Mouse (Mus musculus): Measurements from ENCODE around the gene Npas3. TPM values are rescaled to one million over a fixed set of nuclear protein-coding genes. Genes with fewer than 3 reads are reported as not detected.

Gene Npas3
- polyA plus RNA-seq, 1 experiment = 0.04 TPM

GRCm38 (mm10) chr12:54019979-54020378 lies 771.5 kb downstream of the Npas3 start:
- 98% methylated on average over 8 of the region's 8 CpGs for WGBS
- no peak for DNase-seq
- Histone ChIP-seq H3K27ac (ENCODE audit: control insufficient read depth, insufficient read depth, low read length) (no peak overlapping the region), H3K4me1 (replicated peaks; ENCODE audit: control insufficient read depth, insufficient read depth, low read length) (no peaks in the 10 kb centered on the region), H3K36me3 (ENCODE audit: control insufficient read depth, insufficient read depth, low read length) (no peaks in the 10 kb centered on the region), H3K4me3 (ENCODE audit: control insufficient read depth, insufficient read depth, low read length) (no peak overlapping the region), H3K27me3 (ENCODE audit: control insufficient read depth, insufficient read depth, low read length) (no peaks in the 10 kb centered on the region)
- TF ChIP-seq CTCF (IDR thresholded peaks at IDR 0.05; ENCODE audit: borderline replicate concordance, control insufficient read depth, extremely low read depth, insufficient read depth, low read length, poor library complexity) (no peak), POLR2A (IDR thresholded peaks at IDR 0.05; ENCODE audit: control insufficient read depth, extremely low read depth, insufficient read depth, low read length, poor library complexity) (no peak)

DNA sequence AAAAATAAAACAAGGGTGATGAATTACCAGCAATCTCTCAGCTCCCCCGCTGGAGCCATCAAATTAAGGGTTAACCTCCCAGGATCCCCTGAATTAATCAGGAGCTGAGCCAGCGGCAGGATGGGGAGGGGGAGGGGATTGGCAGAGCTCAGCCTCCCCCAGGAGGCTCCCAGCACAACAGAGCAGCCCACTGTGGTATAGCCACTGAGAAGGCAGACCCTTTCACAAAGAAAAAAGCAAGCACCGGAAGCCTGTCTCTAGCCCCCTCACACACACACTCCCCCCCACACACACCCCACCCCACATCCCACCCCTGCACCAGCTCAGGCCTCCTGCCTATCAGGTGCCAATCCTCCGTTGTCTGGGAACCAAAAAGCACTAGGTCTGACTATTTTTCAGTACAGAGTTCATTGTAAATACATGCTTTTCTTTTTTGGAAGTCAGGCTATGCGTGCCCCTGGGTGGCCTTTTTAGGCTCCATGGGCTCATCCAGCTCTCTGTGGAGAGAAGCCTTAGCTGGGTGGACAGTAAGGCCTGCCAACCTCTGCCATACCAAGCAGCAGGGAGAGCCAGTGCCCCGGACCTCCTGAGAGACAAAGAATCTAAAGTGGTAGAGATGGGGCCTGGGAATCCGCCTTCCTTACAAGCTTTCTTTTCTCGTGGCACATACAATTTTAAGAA lies 786.3 kb downstream of the Npas3 start:
- WGBS = 80% methylated on average over 8 of the region's 8 CpGs
- Histone ChIP-seq H3K36me3 (ENCODE audit: control insufficient read depth, insufficient read depth, low read length) (no peaks in the 10 kb centered on the region), H3K27ac (ENCODE audit: control insufficient read depth, insufficient read depth, low read length) (no peak overlapping the region), H3K4me3 (ENCODE audit: control insufficient read depth, insufficient read depth, low read length) (no peak overlapping the region), H3K4me1 (replicated peaks; ENCODE audit: control insufficient read depth, insufficient read depth, low read length) (no peaks in the 10 kb centered on the region), H3K27me3 (ENCODE audit: control insufficient read depth, insufficient read depth, low read length) (no peaks in the 10 kb centered on the region)
- TF ChIP-seq POLR2A (IDR thresholded peaks at IDR 0.05; ENCODE audit: control insufficient read depth, extremely low read depth, insufficient read depth, low read length, poor library complexity) (no peak), CTCF (IDR thresholded peaks at IDR 0.05; ENCODE audit: borderline replicate concordance, control insufficient read depth, extremely low read depth, insufficient read depth, low read length, poor library complexity) (no peak)
- DNase-seq = no peak

DNA sequence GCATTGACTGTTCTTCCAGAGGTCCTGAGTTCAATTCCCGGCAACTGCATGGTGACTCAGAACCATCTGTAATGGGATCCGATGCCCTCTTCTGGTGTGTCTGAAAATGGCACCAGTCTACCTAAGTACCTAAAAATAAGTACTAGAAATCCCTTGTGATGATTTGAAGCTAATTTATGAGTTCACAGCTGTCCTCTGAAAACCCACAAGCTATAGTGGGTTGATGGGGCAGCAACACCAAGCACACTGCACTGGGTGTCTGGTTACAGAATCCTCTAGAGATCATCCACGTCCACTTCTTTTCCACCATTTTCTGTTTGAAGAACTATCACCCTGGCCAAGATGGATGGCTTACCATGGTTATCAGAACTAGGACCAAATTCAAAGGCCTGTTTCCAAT lies 789.1 kb downstream of the Npas3 start:
- Histone ChIP-seq H3K27me3 (ENCODE audit: control insufficient read depth, insufficient read depth, low read length) (no peaks in the 10 kb centered on the region), H3K4me3 (ENCODE audit: control insufficient read depth, insufficient read depth, low read length) (no peak overlapping the region), H3K4me1 (replicated peaks; ENCODE audit: control insufficient read depth, insufficient read depth, low read length) (no peaks in the 10 kb centered on the region), H3K27ac (ENCODE audit: control insufficient read depth, insufficient read depth, low read length) (no peak overlapping the region), H3K36me3 (ENCODE audit: control insufficient read depth, insufficient read depth, low read length) (no peaks in the 10 kb centered on the region)
- WGBS = over 99% methylated on average over 3 of the region's 3 CpGs
- TF ChIP-seq POLR2A (IDR thresholded peaks at IDR 0.05; ENCODE audit: control insufficient read depth, extremely low read depth, insufficient read depth, low read length, poor library complexity) (no peak), CTCF (IDR thresholded peaks at IDR 0.05; ENCODE audit: borderline replicate concordance, control insufficient read depth, extremely low read depth, insufficient read depth, low read length, poor library complexity) (no peak)
- no peak for DNase-seq

GRCm38 (mm10) chr12:54042996-54043544 lies 794.6 kb downstream of the Npas3 start:
- H3K27me3 ChIP-seq (ENCODE audit: control insufficient read depth, insufficient read depth, low read length) = no peaks in the 10 kb centered on the region
- TF ChIP-seq CTCF (IDR thresholded peaks at IDR 0.05; ENCODE audit: borderline replicate concordance, control insufficient read depth, extremely low read depth, insufficient read depth, low read length, poor library complexity) = no peak
- no peak for TF ChIP-seq POLR2A (IDR thresholded peaks at IDR 0.05; ENCODE audit: control insufficient read depth, extremely low read depth, insufficient read depth, low read length, poor library complexity)
- no peak overlapping the region for H3K27ac ChIP-seq (ENCODE audit: control insufficient read depth, insufficient read depth, low read length)
- no peaks in the 10 kb centered on the region for H3K36me3 ChIP-seq (ENCODE audit: control insufficient read depth, insufficient read depth, low read length)
- DNase-seq = no peak
- WGBS = 86% methylated on average over 9 of the region's 9 CpGs
- no peak overlapping the region for H3K4me3 ChIP-seq (ENCODE audit: control insufficient read depth, insufficient read depth, low read length)
- H3K4me1 ChIP-seq (replicated peaks; ENCODE audit: control insufficient read depth, insufficient read depth, low read length) = no peaks in the 10 kb centered on the region

- DNase-seq = no peak
- H3K4me1 ChIP-seq (replicated peaks; ENCODE audit: control insufficient read depth, insufficient read depth, low read length) = no peaks in the 10 kb centered on the region
- no peaks in the 10 kb centered on the region for H3K36me3 ChIP-seq (ENCODE audit: control insufficient read depth, insufficient read depth, low read length)
- no peak overlapping the region for H3K4me3 ChIP-seq (ENCODE audit: control insufficient read depth, insufficient read depth, low read length)
- H3K27ac ChIP-seq (ENCODE audit: control insufficient read depth, insufficient read depth, low read length) = no peak overlapping the region
- no peaks in the 10 kb centered on the region for H3K27me3 ChIP-seq (ENCODE audit: control insufficient read depth, insufficient read depth, low read length)
- 87% methylated on average over 15 of the region's 15 CpGs for WGBS
- TF ChIP-seq POLR2A (IDR thresholded peaks at IDR 0.05; ENCODE audit: control insufficient read depth, extremely low read depth, insufficient read depth, low read length, poor library complexity) (no peak), CTCF (IDR thresholded peaks at IDR 0.05; ENCODE audit: borderline replicate concordance, control insufficient read depth, extremely low read depth, insufficient read depth, low read length, poor library complexity) (no peak)
Measured at GRCm38 (mm10) chr12:54044606-54045334, 796.3 kb downstream of the Npas3 start.

DNA sequence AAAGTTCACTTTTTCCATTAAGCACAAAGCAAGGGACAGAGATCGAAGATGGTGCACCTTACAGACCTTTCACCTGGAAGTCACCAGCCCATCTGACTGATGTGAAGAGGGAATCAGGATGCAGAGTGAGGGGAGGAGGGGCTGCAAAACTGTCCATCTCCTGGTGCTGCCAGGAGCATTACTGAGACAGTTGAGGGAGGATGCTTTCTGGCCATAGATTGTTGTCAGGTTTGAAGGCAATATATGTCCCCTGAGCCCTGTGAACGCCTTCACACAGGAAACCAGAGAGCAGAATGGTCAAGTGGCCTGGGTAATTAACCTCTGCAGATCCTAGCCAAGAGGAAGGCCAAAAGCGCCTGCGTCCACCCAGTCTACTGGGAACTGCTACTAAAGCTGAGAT lies 796.9 kb downstream of the Npas3 start:
- H3K4me1 ChIP-seq (replicated peaks; ENCODE audit: control insufficient read depth, insufficient read depth, low read length) = no peaks in the 10 kb centered on the region
- no peak for TF ChIP-seq POLR2A (IDR thresholded peaks at IDR 0.05; ENCODE audit: control insufficient read depth, extremely low read depth, insufficient read depth, low read length, poor library complexity)
- TF ChIP-seq CTCF (IDR thresholded peaks at IDR 0.05; ENCODE audit: borderline replicate concordance, control insufficient read depth, extremely low read depth, insufficient read depth, low read length, poor library complexity) = no peak
- no peaks in the 10 kb centered on the region for H3K27me3 ChIP-seq (ENCODE audit: control insufficient read depth, insufficient read depth, low read length)
- DNase-seq = no peak
- no peak overlapping the region for H3K27ac ChIP-seq (ENCODE audit: control insufficient read depth, insufficient read depth, low read length)
- H3K4me3 ChIP-seq (ENCODE audit: control insufficient read depth, insufficient read depth, low read length) = no peak overlapping the region
- 82% methylated on average over 4 of the region's 4 CpGs for WGBS
- no peaks in the 10 kb centered on the region for H3K36me3 ChIP-seq (ENCODE audit: control insufficient read depth, insufficient read depth, low read length)
